Mouse (Mus musculus) forebrain, embryonic 12.5 days (tissue): Measurements from ENCODE around the gene Sertad2. TPM values are rescaled to one million over a fixed set of nuclear protein-coding genes. Genes with fewer than 3 reads are reported as not detected.

ENCODE experiments used
- ATAC-seq: fragments of 200-750 bp; cut with Nextera tagmentation; 2 replicates; pipeline ENCODE4 v1.8.0; 2017; ENCODE audit warnings: moderate TSS enrichment; ENCODE audit not compliant: low FRiP score
- H3K27ac ChIP-seq: fragments of 300-500 bp; sonication (generic); 2 replicates; pipeline ENCODE4 v1.5.1; 2016; ENCODE audit warnings: mild to moderate bottlenecking
- H3K27me3 ChIP-seq: fragments of 300-500 bp; sonication (generic); 2 replicates; pipeline ENCODE4 v1.6.1; 2016; ENCODE audit warnings: mild to moderate bottlenecking
- H3K36me3 ChIP-seq: fragments of 300-500 bp; sonication (generic); replicated peaks from 2 replicates; pipeline ENCODE4 v1.6.1; 2016; ENCODE audit warnings: mild to moderate bottlenecking
- H3K4me1 ChIP-seq: fragments of 300-500 bp; sonication (generic); 2 replicates; pipeline ENCODE4 v1.6.1; 2016
- H3K4me2 ChIP-seq: fragments of 300-500 bp; sonication (generic); 2 replicates; pipeline ENCODE4 v1.6.1; 2016; ENCODE audit warnings: mild to moderate bottlenecking, moderate library complexity
- H3K4me3 ChIP-seq: fragments of 300-500 bp; sonication (generic); replicated peaks from 2 replicates; pipeline ENCODE4 v1.5.1; 2016; ENCODE audit warnings: mild to moderate bottlenecking
- H3K9ac ChIP-seq: fragments of 300-500 bp; sonication (generic); 2 replicates; pipeline ENCODE4 v1.6.1; 2016; ENCODE audit warnings: mild to moderate bottlenecking
- H3K9me3 ChIP-seq: fragments of 300-500 bp; sonication (generic); 2 replicates; pipeline ENCODE4 v1.6.1; 2016
- WGBS: fragments of 180-500 bp; shearing (Covaris S2); methylation state at CpG from one replicate; pipeline ENCODE4 v1.1.7; 2016; 5-methylcytosine and 5-hydroxymethylcytosine counted together
- polyA plus RNA-seq: library from polyadenylated mRNA; unstranded; fragments of >200 nt; fragmentation: Nextera tagmentation; extraction: Ambion mirVana; gene quantifications from 2 replicates; pipeline ENCODE4 v1.2.1, GENCODE M21; 2016

Gene Sertad2
- polyA plus RNA-seq = 33.5 and 37.5 TPM in 2 replicates

DNA sequence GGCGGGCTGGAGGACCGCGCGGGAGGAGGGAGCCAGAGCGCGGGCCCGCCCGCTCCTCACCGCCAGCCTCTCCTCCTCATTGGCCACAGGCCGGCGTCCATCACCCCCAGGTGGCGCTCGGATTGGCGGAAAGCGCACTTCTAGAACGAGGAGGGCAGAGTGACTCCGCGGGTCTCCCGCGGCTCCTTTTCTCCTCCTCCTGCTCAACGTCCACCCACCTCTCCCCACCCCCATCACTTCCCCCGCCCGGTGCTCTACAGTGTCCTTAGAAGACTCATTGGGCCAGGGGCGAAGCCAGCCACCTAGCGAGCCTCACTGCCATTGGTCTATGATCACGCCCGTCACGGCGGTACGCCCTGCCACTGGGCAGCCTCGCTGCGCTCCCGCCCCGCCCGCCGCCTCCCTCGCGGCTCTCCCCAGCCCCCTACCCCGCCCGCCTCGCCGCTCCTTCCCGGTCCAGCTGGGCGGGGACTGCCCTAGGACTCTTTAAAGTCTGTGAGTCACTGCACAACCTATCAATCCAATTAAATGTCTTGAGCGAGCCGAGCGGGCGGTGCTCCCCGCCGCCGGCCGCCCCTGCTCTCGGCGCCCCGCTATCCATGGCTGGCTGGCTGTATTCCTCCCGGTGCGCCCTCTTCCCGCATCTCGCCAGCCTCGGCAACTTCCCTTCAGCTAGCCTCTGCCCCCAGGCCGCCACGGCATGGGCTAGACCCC lies at the start of gene Sertad2:
Gene Sertad2 (plus strand): TSS at position 515 of the 714 bp plus-strand sequence.
- Histone ChIP-seq H3K4me2 (peak within 1 kb of the TSS; percentile 67), H3K4me1 (peaks cover 15% of the 10 kb centered on the region), H3K27ac (peak within 1 kb of the TSS; percentile 93), H3K36me3 (no peaks in the 10 kb centered on the region), H3K9me3 (no peaks in the 10 kb centered on the region), H3K4me3 (peak within 1 kb of the TSS; percentile 84), H3K9ac (peak within 1 kb of the TSS; percentile 88), H3K27me3 (peaks cover 15% of the 10 kb centered on the region; the same call in 1 of the 2 replicates)
- WGBS = 1% methylated on average over 51 of the region's 62 CpGs
- ATAC-seq = peak; percentile 99

DNA sequence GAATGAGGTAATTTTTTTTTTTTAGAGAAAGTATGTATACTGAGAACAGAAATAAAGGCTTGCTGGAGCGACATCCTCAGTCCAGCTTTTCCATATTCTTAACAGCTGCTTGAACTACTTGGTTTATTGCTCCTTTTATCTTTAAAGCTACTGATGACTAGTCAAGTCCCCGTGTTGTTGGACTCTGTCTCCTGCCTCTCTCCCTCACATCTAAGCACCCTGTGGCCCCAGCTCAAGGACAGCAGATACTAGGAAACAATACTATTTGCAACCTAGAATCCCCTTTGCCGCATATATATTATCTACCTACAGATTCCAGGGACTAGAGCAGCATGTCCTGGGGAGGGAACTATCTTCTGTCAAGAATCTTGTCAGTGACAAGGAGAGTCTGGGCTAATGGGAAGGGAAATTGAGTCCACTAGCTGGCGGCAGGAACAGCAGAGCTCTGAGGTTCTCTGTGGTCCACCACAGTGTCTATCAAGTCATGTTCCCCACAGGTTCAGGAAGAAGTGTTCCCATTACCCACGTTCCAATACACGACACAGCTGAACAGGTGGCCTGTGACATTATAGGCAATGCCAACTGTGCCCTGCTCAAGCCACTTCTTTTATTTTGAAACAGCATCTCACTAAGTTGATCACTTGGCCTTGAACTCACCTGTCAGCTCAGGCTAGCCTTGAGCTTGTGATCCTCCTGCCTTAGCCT lies 49.0 kb upstream of the Sertad2 start:
- no peak overlapping the region for H3K27ac ChIP-seq
- ATAC-seq = no peak
- no peaks in the 10 kb centered on the region for H3K4me1 ChIP-seq
- no peak overlapping the region for H3K4me3 ChIP-seq
- H3K36me3 ChIP-seq = no peaks in the 10 kb centered on the region
- H3K27me3 ChIP-seq = no peaks in the 10 kb centered on the region
- H3K9me3 ChIP-seq = no peaks in the 10 kb centered on the region
- no peak overlapping the region for H3K4me2 ChIP-seq
- no peak overlapping the region for H3K9ac ChIP-seq
- WGBS = 88% methylated on average over 6 of the region's 6 CpGs

GRCm38 (mm10) chr11:20500516-20500915 lies 42.5 kb upstream of the Sertad2 start:
- WGBS = 32% methylated on average over 3 of the region's 3 CpGs
- Histone ChIP-seq H3K27me3 (no peaks in the 10 kb centered on the region), H3K4me1 (no peaks in the 10 kb centered on the region), H3K4me3 (no peak overlapping the region), H3K9ac (no peak overlapping the region), H3K9me3 (no peaks in the 10 kb centered on the region), H3K4me2 (no peak overlapping the region), H3K36me3 (no peaks in the 10 kb centered on the region), H3K27ac (no peak overlapping the region)
- ATAC-seq = no peak

DNA sequence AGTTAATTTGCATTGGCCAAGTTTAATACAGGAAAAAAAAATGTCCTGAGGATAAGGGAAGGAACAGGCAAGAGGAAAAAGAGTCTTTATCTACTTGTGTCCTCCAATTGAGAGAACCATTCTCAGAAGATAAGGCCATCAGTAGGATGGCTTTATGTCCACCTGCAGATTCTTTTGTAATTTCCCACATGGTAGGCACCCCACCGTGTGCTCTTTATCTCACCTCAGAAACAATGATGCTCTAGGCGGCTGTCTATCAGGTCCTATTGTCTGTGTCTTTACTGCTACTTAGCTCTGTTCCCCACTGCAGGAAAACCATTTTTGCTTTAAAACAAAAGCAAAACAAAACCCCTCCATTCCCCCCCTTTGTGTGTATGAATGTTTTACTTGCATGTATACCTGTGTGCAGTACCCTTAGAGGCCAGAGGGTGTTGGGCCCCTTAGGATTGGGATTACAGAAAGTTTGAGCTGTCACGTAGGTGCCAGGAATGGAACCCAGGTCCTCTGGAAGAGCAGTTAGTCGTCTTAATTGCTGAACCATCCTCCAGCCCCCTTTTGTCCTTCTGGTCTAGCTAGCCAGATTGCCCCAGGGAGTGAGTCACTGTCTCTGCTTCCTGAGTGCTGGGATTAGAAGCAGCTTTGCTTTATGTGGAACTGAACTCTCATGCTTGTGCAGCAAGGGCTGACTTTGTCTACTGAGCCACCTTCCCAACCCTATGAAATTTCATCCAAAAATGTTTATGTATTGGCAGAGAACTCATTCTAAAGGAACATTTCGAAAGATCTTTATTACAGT lies 41.7 kb upstream of the Sertad2 start:
- Histone ChIP-seq H3K9me3 (no peaks in the 10 kb centered on the region), H3K9ac (no peak overlapping the region), H3K4me1 (no peaks in the 10 kb centered on the region), H3K4me2 (no peak overlapping the region), H3K36me3 (no peaks in the 10 kb centered on the region), H3K27ac (no peak overlapping the region), H3K4me3 (no peak overlapping the region), H3K27me3 (no peaks in the 10 kb centered on the region)
- ATAC-seq = no peak
- 57% methylated on average over 5 of the region's 5 CpGs for WGBS

DNA sequence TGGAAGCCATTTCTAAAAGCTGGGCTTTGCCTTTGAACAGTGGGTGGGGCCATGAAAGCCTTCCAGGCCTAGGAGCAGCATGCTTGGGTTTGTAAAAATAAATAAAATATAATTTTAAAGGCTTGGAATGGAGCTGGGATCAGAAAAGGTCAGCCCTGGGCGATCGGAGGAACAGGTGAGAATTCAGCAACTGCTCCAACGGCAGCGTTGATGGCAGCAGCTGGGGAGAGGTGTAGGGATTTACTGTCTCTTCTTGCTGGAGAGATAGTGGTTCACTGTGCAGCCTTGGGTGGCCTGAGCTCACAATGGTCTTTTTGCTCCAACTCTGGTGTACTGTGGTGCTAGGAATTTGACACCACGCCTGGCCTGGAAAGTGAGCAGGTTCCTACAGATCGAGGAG lies 29.5 kb upstream of the Sertad2 start:
- no peak for ATAC-seq
- 92% methylated on average over 6 of the region's 6 CpGs for WGBS
- Histone ChIP-seq H3K4me2 (no peak overlapping the region), H3K27me3 (no peaks in the 10 kb centered on the region), H3K4me3 (no peak overlapping the region), H3K4me1 (no peaks in the 10 kb centered on the region), H3K36me3 (no peaks in the 10 kb centered on the region), H3K9ac (no peak overlapping the region), H3K27ac (no peak overlapping the region), H3K9me3 (no peaks in the 10 kb centered on the region)

GRCm38 (mm10) chr11:20514757-20515156 lies 28.3 kb upstream of the Sertad2 start:
- no peak overlapping the region for H3K27ac ChIP-seq
- no peak overlapping the region for H3K4me2 ChIP-seq
- H3K4me3 ChIP-seq = no peak overlapping the region
- H3K36me3 ChIP-seq = no peaks in the 10 kb centered on the region
- no peak overlapping the region for H3K9ac ChIP-seq
- H3K27me3 ChIP-seq = no peaks in the 10 kb centered on the region
- H3K4me1 ChIP-seq = no peaks in the 10 kb centered on the region
- 43% methylated on average over 4 of the region's 4 CpGs for WGBS
- no peaks in the 10 kb centered on the region for H3K9me3 ChIP-seq
- ATAC-seq = no peak

- no peak overlapping the region for H3K4me3 ChIP-seq
- no peaks in the 10 kb centered on the region for H3K9me3 ChIP-seq
- H3K9ac ChIP-seq = no peak overlapping the region
- WGBS = 91% methylated on average over 2 of the region's 2 CpGs
- no peaks in the 10 kb centered on the region for H3K4me1 ChIP-seq
- no peaks in the 10 kb centered on the region for H3K27me3 ChIP-seq
- H3K4me2 ChIP-seq = no peak overlapping the region
- H3K27ac ChIP-seq = no peak overlapping the region
- ATAC-seq = no peak
- H3K36me3 ChIP-seq = no peaks in the 10 kb centered on the region
Measured at GRCm38 (mm10) chr11:20521321-20521720, 21.7 kb upstream of the Sertad2 start.

GRCm38 (mm10) chr11:20522750-20523149 lies 20.3 kb upstream of the Sertad2 start:
- H3K4me1 ChIP-seq = no peaks in the 10 kb centered on the region
- 64% methylated on average over 4 of the region's 4 CpGs for WGBS
- no peak overlapping the region for H3K4me3 ChIP-seq
- no peak overlapping the region for H3K4me2 ChIP-seq
- no peak overlapping the region for H3K9ac ChIP-seq
- H3K27ac ChIP-seq = no peak overlapping the region
- ATAC-seq = no peak
- H3K36me3 ChIP-seq = no peaks in the 10 kb centered on the region
- no peaks in the 10 kb centered on the region for H3K9me3 ChIP-seq
- H3K27me3 ChIP-seq = no peaks in the 10 kb centered on the region

GRCm38 (mm10) chr11:20524435-20524834 lies 18.6 kb upstream of the Sertad2 start:
- Histone ChIP-seq H3K4me1 (no peaks in the 10 kb centered on the region), H3K9ac (no peak overlapping the region), H3K9me3 (no peaks in the 10 kb centered on the region), H3K27me3 (no peaks in the 10 kb centered on the region), H3K27ac (no peak overlapping the region), H3K4me2 (no peak overlapping the region), H3K4me3 (no peak overlapping the region), H3K36me3 (no peaks in the 10 kb centered on the region)
- no peak for ATAC-seq
- WGBS = 100% methylated on average over 1 of the region's 1 CpGs

DNA sequence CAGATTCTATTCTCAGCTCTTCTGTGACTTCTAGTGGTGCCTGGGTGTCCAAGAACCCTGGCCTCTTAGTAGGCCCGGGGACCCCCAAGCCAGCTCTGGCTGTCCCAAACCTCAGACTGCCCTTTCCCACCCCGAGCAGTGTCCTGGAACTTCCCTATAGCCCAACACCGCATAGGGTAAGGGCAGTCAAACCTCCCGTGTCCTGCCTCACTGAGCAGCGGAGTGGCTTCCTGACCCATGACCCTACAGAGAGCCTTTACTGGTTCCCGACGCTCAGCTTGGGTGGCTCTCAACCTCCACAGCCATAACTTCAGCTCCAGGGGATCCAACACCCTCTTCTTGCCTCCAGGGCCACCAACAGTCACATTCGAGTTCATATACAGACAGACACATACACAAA lies 17.1 kb upstream of the Sertad2 start:
- Histone ChIP-seq H3K4me1 (no peaks in the 10 kb centered on the region), H3K4me3 (no peak overlapping the region), H3K27me3 (no peaks in the 10 kb centered on the region), H3K4me2 (no peak overlapping the region), H3K9ac (no peak overlapping the region), H3K27ac (no peak overlapping the region), H3K9me3 (no peaks in the 10 kb centered on the region), H3K36me3 (no peaks in the 10 kb centered on the region)
- ATAC-seq = no peak
- 86% methylated on average over 8 of the region's 8 CpGs for WGBS

- no peak overlapping the region for H3K9ac ChIP-seq
Measured at GRCm38 (mm10) chr11:20527901-20528300, 15.2 kb upstream of the Sertad2 start.

GRCm38 (mm10) chr11:20531682-20531991 lies 11.4 kb upstream of the Sertad2 start:
- no peaks in the 10 kb centered on the region; the same call in 1 of the 2 replicates for H3K27me3 ChIP-seq
- H3K9me3 ChIP-seq = no peaks in the 10 kb centered on the region
- peak overlapping the region; percentile 54 for H3K4me3 ChIP-seq
- ATAC-seq = no peak; the same call in 1 of the 2 replicates
- peak overlapping the region; percentile 88 for H3K4me2 ChIP-seq
- no peaks in the 10 kb centered on the region for H3K36me3 ChIP-seq
- peaks cover 7% of the 10 kb centered on the region for H3K4me1 ChIP-seq
- H3K9ac ChIP-seq = peak overlapping the region; percentile 62
- H3K27ac ChIP-seq = no peak overlapping the region
- 23% methylated on average over 1 of the region's 1 CpGs for WGBS

More at GRCm38 (mm10) chr11:20527901-20528300, 15.2 kb upstream of the Sertad2 start:
- no peaks in the 10 kb centered on the region; the same call in 1 of the 2 replicates for H3K27me3 ChIP-seq
- no peaks in the 10 kb centered on the region for H3K9me3 ChIP-seq
- no peak overlapping the region for H3K27ac ChIP-seq
- no peak for ATAC-seq
- H3K36me3 ChIP-seq = no peaks in the 10 kb centered on the region
- H3K4me1 ChIP-seq = peaks cover 7% of the 10 kb centered on the region
- H3K4me2 ChIP-seq = no peak overlapping the region
- 92% methylated on average over 3 of the region's 3 CpGs for WGBS
- H3K4me3 ChIP-seq = no peak overlapping the region
